Mouse (Mus musculus): ENCODE data around the gene Gypa. TPM values are rescaled to one million over a fixed set of nuclear protein-coding genes. Genes with fewer than 3 reads are reported as not detected.

The Gypa gene
- polyA plus RNA-seq, 1 experiment from 2014 or later: 2.5 TPM

DNA sequence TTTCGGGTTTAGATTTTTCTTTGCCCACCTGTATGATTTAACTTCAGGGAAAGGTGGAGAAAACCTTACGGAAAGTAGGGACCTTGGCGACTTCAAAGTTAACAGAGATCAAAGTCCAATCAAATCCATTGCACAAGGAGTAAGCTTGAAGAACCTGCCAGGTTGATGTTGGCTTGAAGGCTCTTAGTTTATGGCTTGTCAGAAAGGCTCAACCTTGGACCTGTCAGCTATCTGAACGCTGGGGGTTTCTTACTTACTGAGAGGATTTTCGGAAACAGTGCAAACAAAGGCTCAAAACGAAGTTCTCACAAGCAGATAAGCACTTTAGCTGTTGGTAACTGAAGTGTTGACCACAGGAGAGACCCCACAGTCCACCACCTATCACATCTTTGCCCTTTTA is 11.4 kb upstream of the Gypa start:
- H3K27me3 ChIP-seq (replicated peaks; ENCODE audit: control insufficient read depth, insufficient read depth, low read length): no peaks in the 10 kb centered on the region
- no peak overlapping the region for H3K4me2 ChIP-seq (ENCODE audit: low read length)
- H3K4me1 ChIP-seq (replicated peaks; ENCODE audit: control insufficient read depth, insufficient read depth, low read length): no peaks in the 10 kb centered on the region
- H3K9ac ChIP-seq (ENCODE audit: low read length): no peak overlapping the region
- no peak overlapping the region for H3K27ac ChIP-seq (ENCODE audit: low read depth)
- DNase-seq (ENCODE audit: low spot score) (no peak), ATAC-seq (replicated peaks; ENCODE audit: low FRiP score, low TSS enrichment, low read depth) (no peak)
- H3K4me3 ChIP-seq (ENCODE audit: low read depth, low read length): no peak overlapping the region
- WGBS: 66% methylated on average over 6 of the region's 6 CpGs
- no peaks in the 10 kb centered on the region for H3K36me3 ChIP-seq (ENCODE audit: control insufficient read depth, insufficient read depth, low read length)
- H3K9me3 ChIP-seq (ENCODE audit: control insufficient read depth, low read length): no peaks in the 10 kb centered on the region

DNA sequence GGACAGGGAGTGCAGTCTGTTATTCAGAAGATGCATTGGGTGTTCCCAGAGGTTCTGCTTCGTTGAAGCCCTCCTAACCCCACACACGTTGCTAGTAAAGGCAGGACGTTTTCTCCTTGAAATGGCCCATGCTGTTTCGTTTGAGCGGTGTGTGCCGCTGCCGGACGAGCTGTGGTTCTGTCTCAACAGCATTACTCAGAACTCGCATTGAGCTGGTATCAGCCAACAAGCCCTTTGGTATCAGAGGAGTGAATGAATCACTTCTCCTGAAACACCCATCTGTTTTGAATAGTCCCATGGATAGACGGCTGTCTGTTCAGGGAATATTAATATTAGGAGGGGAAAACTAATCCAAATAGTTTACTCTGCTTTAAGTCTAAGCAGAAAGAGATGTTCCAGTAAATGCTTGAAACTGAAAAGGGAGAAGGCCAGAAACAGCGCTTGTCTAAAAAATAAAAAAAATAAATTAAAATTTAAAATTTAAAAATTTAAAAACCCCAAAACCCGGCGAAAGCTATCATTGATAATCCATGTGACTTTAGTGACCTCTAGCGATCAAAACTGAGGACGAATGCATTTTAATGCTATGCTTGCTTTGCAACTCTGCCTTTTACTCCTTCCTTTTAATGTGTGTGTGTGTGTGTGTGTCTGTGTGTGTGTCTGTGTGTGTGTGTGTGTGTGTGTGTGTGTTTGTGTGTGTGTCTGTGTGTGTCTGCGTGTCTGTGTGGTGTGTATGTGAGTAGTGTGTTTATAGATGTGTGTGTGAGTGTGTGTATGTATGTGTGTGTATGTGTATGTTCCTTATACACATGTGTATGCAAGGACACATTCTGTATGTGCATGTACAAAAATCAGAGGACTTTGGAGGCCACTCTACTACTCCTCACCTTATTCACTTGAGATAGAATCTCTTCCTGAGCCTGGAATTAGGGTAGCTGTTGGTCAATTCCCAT is 10.5 kb upstream of the Gypa start:
- Histone ChIP-seq H3K27ac (ENCODE audit: low read depth) (no peak overlapping the region), H3K36me3 (ENCODE audit: control insufficient read depth, insufficient read depth, low read length) (no peaks in the 10 kb centered on the region), H3K4me1 (replicated peaks; ENCODE audit: control insufficient read depth, insufficient read depth, low read length) (no peaks in the 10 kb centered on the region), H3K9ac (ENCODE audit: low read length) (no peak overlapping the region), H3K9me3 (ENCODE audit: control insufficient read depth, low read length) (no peaks in the 10 kb centered on the region), H3K27me3 (replicated peaks; ENCODE audit: control insufficient read depth, insufficient read depth, low read length) (no peaks in the 10 kb centered on the region), H3K4me3 (ENCODE audit: low read depth, low read length) (0 out of 2 replicates have a peak overlapping the region, but pooled peaks have one; percentile 24), H3K4me2 (ENCODE audit: low read length) (peak overlapping the region; percentile 50)
- ATAC-seq (replicated peaks; ENCODE audit: low FRiP score, low TSS enrichment, low read depth) (no peak), DNase-seq (ENCODE audit: low spot score) (no peak)
- WGBS: 27% methylated on average over 16 of the region's 16 CpGs

GRCm38 (mm10) chr8:80491562-80491961 is 2.0 kb upstream of the Gypa start:
- 51% methylated on average over 1 of the region's 1 CpGs for WGBS
- no peak for ATAC-seq (replicated peaks; ENCODE audit: low FRiP score, low TSS enrichment, low read depth)

GRCm38 (mm10) chr8:80492987-80493441 is 567 bp upstream of the Gypa start:
- no peak overlapping the region for H3K27ac ChIP-seq (ENCODE audit: low read depth)
- H3K36me3 ChIP-seq (ENCODE audit: control insufficient read depth, insufficient read depth, low read length): no peaks in the 10 kb centered on the region
- peak overlapping the region; percentile 87 for H3K4me2 ChIP-seq (ENCODE audit: low read length)
- 0 out of 2 replicates have a peak, but pooled peaks cover 4% of the 10 kb centered on the region for H3K4me1 ChIP-seq (replicated peaks; ENCODE audit: control insufficient read depth, insufficient read depth, low read length)
- H3K27me3 ChIP-seq (replicated peaks; ENCODE audit: control insufficient read depth, insufficient read depth, low read length): no peaks in the 10 kb centered on the region
- peak overlapping the region; percentile 29; the same call in 1 of the 2 replicates for H3K9ac ChIP-seq (ENCODE audit: low read length)
- ATAC-seq (replicated peaks; ENCODE audit: low FRiP score, low TSS enrichment, low read depth) (peak; percentile 70; the same call in 1 of the 2 replicates), DNase-seq (ENCODE audit: low spot score) (peak; percentile 85)
- no peaks in the 10 kb centered on the region for H3K9me3 ChIP-seq (ENCODE audit: control insufficient read depth, low read length)
- peak overlapping the region; percentile 57 for H3K4me3 ChIP-seq (ENCODE audit: low read depth, low read length)
- under 1% methylated on average over 16 of the region's 16 CpGs for WGBS

More at GRCm38 (mm10) chr8:80491562-80491961, 2.0 kb upstream of the Gypa start:
- H3K4me2 ChIP-seq (ENCODE audit: low read length): no peak overlapping the region
- H3K27me3 ChIP-seq (replicated peaks; ENCODE audit: control insufficient read depth, insufficient read depth, low read length): no peaks in the 10 kb centered on the region
- no peak overlapping the region for H3K4me3 ChIP-seq (ENCODE audit: low read depth, low read length)
- H3K4me1 ChIP-seq (replicated peaks; ENCODE audit: control insufficient read depth, insufficient read depth, low read length): 0 out of 2 replicates have a peak, but pooled peaks cover 4% of the 10 kb centered on the region
- DNase-seq (ENCODE audit: low spot score): no peak
- H3K9ac ChIP-seq (ENCODE audit: low read length): no peak overlapping the region
- H3K36me3 ChIP-seq (ENCODE audit: control insufficient read depth, insufficient read depth, low read length): no peaks in the 10 kb centered on the region
- H3K27ac ChIP-seq (ENCODE audit: low read depth): no peak overlapping the region
- H3K9me3 ChIP-seq (ENCODE audit: control insufficient read depth, low read length): no peaks in the 10 kb centered on the region

GRCm38 (mm10) chr8:80494346-80494660 is 722 bp downstream of the Gypa start:
- ATAC-seq (replicated peaks; ENCODE audit: low FRiP score, low TSS enrichment, low read depth) (no peak), DNase-seq (ENCODE audit: low spot score) (no peak)
- H3K4me1 ChIP-seq (replicated peaks; ENCODE audit: control insufficient read depth, insufficient read depth, low read length): 0 out of 2 replicates have a peak, but pooled peaks cover 4% of the 10 kb centered on the region
- no peaks in the 10 kb centered on the region for H3K27me3 ChIP-seq (replicated peaks; ENCODE audit: control insufficient read depth, insufficient read depth, low read length)
- no peak overlapping the region for H3K27ac ChIP-seq (ENCODE audit: low read depth)
- no peak overlapping the region for H3K9ac ChIP-seq (ENCODE audit: low read length)
- no peak overlapping the region for H3K4me3 ChIP-seq (ENCODE audit: low read depth, low read length)
- no peak overlapping the region for H3K4me2 ChIP-seq (ENCODE audit: low read length)
- H3K36me3 ChIP-seq (ENCODE audit: control insufficient read depth, insufficient read depth, low read length): no peaks in the 10 kb centered on the region
- WGBS: 90% methylated on average over 2 of the region's 2 CpGs
- no peaks in the 10 kb centered on the region for H3K9me3 ChIP-seq (ENCODE audit: control insufficient read depth, low read length)

DNA sequence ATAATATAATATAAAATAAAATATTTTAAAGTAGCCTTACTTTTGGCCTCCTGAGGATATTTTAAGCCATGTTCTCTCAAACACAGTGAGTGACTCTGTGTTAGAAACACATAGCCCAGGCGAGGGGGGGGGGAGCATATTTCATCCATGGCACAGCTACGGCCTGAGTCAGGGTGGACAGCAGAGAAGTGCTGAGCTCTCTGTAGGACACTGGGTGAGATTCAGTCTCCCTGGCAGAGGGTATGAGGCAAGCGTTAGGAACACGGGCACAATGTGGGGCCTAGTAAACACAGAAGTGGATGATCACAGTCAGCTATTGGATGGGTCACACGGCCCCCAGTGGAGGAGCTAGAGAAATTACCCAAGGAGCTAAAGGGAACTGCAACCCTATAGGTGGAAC is 1.2 kb downstream of the Gypa start:
- H3K9me3 ChIP-seq (ENCODE audit: control insufficient read depth, low read length): no peaks in the 10 kb centered on the region
- no peak overlapping the region for H3K4me3 ChIP-seq (ENCODE audit: low read depth, low read length)
- 80% methylated on average over 4 of the region's 5 CpGs for WGBS
- H3K36me3 ChIP-seq (ENCODE audit: control insufficient read depth, insufficient read depth, low read length): no peaks in the 10 kb centered on the region
- DNase-seq (ENCODE audit: low spot score): no peak
- no peak overlapping the region for H3K4me2 ChIP-seq (ENCODE audit: low read length)
- H3K9ac ChIP-seq (ENCODE audit: low read length): no peak overlapping the region
- ATAC-seq (replicated peaks; ENCODE audit: low FRiP score, low TSS enrichment, low read depth): no peak; the same call in 1 of the 2 replicates
- H3K27ac ChIP-seq (ENCODE audit: low read depth): no peak overlapping the region
- no peaks in the 10 kb centered on the region for H3K27me3 ChIP-seq (replicated peaks; ENCODE audit: control insufficient read depth, insufficient read depth, low read length)
- H3K4me1 ChIP-seq (replicated peaks; ENCODE audit: control insufficient read depth, insufficient read depth, low read length): 0 out of 2 replicates have a peak, but pooled peaks cover 4% of the 10 kb centered on the region

- Histone ChIP-seq H3K4me3 (ENCODE audit: low read depth, low read length) (no peak overlapping the region), H3K27me3 (replicated peaks; ENCODE audit: control insufficient read depth, insufficient read depth, low read length) (no peaks in the 10 kb centered on the region), H3K9me3 (ENCODE audit: control insufficient read depth, low read length) (no peaks in the 10 kb centered on the region), H3K9ac (ENCODE audit: low read length) (no peak overlapping the region), H3K4me2 (ENCODE audit: low read length) (no peak overlapping the region), H3K36me3 (ENCODE audit: control insufficient read depth, insufficient read depth, low read length) (no peaks in the 10 kb centered on the region), H3K27ac (ENCODE audit: low read depth) (no peak overlapping the region), H3K4me1 (replicated peaks; ENCODE audit: control insufficient read depth, insufficient read depth, low read length) (0 out of 2 replicates have a peak, but pooled peaks cover 4% of the 10 kb centered on the region)
- DNase-seq (ENCODE audit: low spot score) (no peak), ATAC-seq (replicated peaks; ENCODE audit: low FRiP score, low TSS enrichment, low read depth) (no peak)
- WGBS: 94% methylated on average over 6 of the region's 6 CpGs
Observed at GRCm38 (mm10) chr8:80495527-80495926, 1.9 kb downstream of the Gypa start.

- 67% methylated on average over 4 of the region's 4 CpGs for WGBS
- Histone ChIP-seq H3K9ac (ENCODE audit: low read length) (no peak overlapping the region), H3K27me3 (replicated peaks; ENCODE audit: control insufficient read depth, insufficient read depth, low read length) (no peaks in the 10 kb centered on the region), H3K27ac (ENCODE audit: low read depth) (no peak overlapping the region), H3K4me2 (ENCODE audit: low read length) (no peak overlapping the region), H3K4me3 (ENCODE audit: low read depth, low read length) (no peak overlapping the region), H3K36me3 (ENCODE audit: control insufficient read depth, insufficient read depth, low read length) (no peaks in the 10 kb centered on the region), H3K9me3 (ENCODE audit: control insufficient read depth, low read length) (no peaks in the 10 kb centered on the region), H3K4me1 (replicated peaks; ENCODE audit: control insufficient read depth, insufficient read depth, low read length) (0 out of 2 replicates have a peak, but pooled peaks cover 4% of the 10 kb centered on the region)
- no peak for DNase-seq (ENCODE audit: low spot score)
- ATAC-seq (replicated peaks; ENCODE audit: low FRiP score, low TSS enrichment, low read depth): no peak
Observed at GRCm38 (mm10) chr8:80497323-80497722, 3.7 kb downstream of the Gypa start.

Data from intestine, embryonic 14.5 days (tissue).